18 mouse cellular contexts compared by ENCODE assay signal in the genomic region with DNA sequence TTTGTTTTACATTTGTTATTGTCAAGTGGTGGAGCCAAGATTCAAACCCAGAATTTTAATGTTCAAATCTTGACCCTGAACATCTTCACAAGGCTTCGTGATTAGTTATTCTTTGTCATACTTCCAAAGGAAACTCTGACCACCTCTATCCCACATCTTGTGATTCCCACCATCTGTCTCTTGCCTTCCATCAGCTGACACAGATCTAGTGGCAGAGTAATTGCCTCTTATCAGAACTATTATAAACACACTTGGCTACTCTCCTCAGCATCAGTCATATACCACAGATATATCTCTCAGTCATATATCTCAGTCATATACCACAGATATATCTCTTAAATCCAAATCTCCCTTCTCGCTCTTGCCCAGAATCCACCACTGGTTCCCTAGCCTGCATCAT.
A peak's percentile ranks its signal among the peaks of the same experiment; 100 is the strongest.
DNase-seq lines count a peak whose midpoint lies in the region; ATAC-seq lines count a peak whose summit lies in the region.
"Had no signal": no experiment of that assay in that cellular context is flagged by ENCODE, and none has a peak within 500 bp of the region (broad histone marks: within the 10 kb centered on the region; RNA-seq: fewer than 3 reads in every experiment).

No protein-coding gene starts in this region.

- no peak for ATAC-seq in heart, embryonic 15.5 days (replicated peaks; ENCODE audit: insufficient number of reproducible peaks, insufficient read depth, low FRiP score, low read depth)
- ATAC-seq in limb, embryonic 12.5 days (ENCODE audit: insufficient number of reproducible peaks, insufficient read depth, low FRiP score, low TSS enrichment, low read depth) = no peak
- no peak for ATAC-seq in embryonic facial prominence, embryonic 14.5 days (ENCODE audit: low read depth)
- ATAC-seq in embryonic facial prominence, embryonic 15.5 days (ENCODE audit: insufficient number of reproducible peaks, low FRiP score, low TSS enrichment, low read depth) = no peak
- no peak for ATAC-seq in activated CD4-positive, CD25-positive, alpha-beta regulatory T cell, adult 4 months

- no peak overlapping the region for H3K9ac ChIP-seq in heart, embryonic 15.5 days
- no peak overlapping the region for H3K9ac ChIP-seq in limb, embryonic 12.5 days (replicated peaks)
- H3K9ac ChIP-seq in embryonic facial prominence, embryonic 14.5 days (ENCODE audit: low read depth, low read length) = no peak overlapping the region
- H3K9ac ChIP-seq in embryonic facial prominence, embryonic 15.5 days = no peak overlapping the region
- H3K9ac ChIP-seq: embryonic facial prominence, embryonic 12.5 days; hindbrain, embryonic 14.5 days; liver, postnatal 0 days had no signal

- intact Hi-C loops in heart, postnatal 14 days (cut with DNase I) = no loop called here

- DNase-seq in heart, postnatal 14 days = no peak
- DNase-seq in limb, embryonic 10.5 days (ENCODE audit: low spot score) = no peak
- no peak for DNase-seq in embryonic facial prominence, embryonic 14.5 days (ENCODE audit: low spot score)
- DNase-seq: cerebellum, adult 18-20 months; layer of hippocampus, adult 9-11 months; thymus, adult 18-20 months; thymus, postnatal 36 days had no signal

- no peak overlapping the region for H3K4me2 ChIP-seq in heart, embryonic 15.5 days
- H3K4me2 ChIP-seq in limb, embryonic 12.5 days = no peak overlapping the region
- no peak overlapping the region for H3K4me2 ChIP-seq in embryonic facial prominence, embryonic 14.5 days (ENCODE audit: low read depth, low read length)
- no peak overlapping the region for H3K4me2 ChIP-seq in embryonic facial prominence, embryonic 15.5 days (replicated peaks)
- H3K4me2 ChIP-seq: embryonic facial prominence, embryonic 12.5 days; hindbrain, embryonic 14.5 days; liver, embryonic 11.5 days had no signal

- WGBS in heart, embryonic 15.5 days = 74% methylated on average over 2 of the region's 2 CpGs
- 95% methylated on average over 2 of the region's 2 CpGs for WGBS in limb, embryonic 12.5 days
- 90% methylated on average over 2 of the region's 2 CpGs for WGBS in limb, embryonic 10.5 days
- 91% methylated on average over 2 of the region's 2 CpGs for WGBS in embryonic facial prominence, embryonic 14.5 days
- 86% methylated on average over 2 of the region's 2 CpGs for WGBS in embryonic facial prominence, embryonic 15.5 days

- H3K9me3 ChIP-seq in heart, embryonic 15.5 days (replicated peaks) = no peaks in the 10 kb centered on the region
- no peaks in the 10 kb centered on the region for H3K9me3 ChIP-seq in limb, embryonic 12.5 days
- no peaks in the 10 kb centered on the region for H3K9me3 ChIP-seq in limb, embryonic 10.5 days (replicated peaks)
- no peaks in the 10 kb centered on the region for H3K9me3 ChIP-seq in embryonic facial prominence, embryonic 14.5 days (ENCODE audit: control insufficient read depth, low read length)
- H3K9me3 ChIP-seq in embryonic facial prominence, embryonic 15.5 days (replicated peaks) = no peaks in the 10 kb centered on the region
- H3K9me3 ChIP-seq: embryonic facial prominence, embryonic 12.5 days had no signal

- H3K4me1 ChIP-seq in heart, embryonic 15.5 days (replicated peaks) = peaks cover 14% of the 10 kb centered on the region; the same call in 1 of the 2 replicates
- peaks cover 13% of the 10 kb centered on the region; the same call in 1 of the 2 replicates for H3K4me1 ChIP-seq in limb, embryonic 12.5 days (replicated peaks)
- peaks cover 6% of the 10 kb centered on the region for H3K4me1 ChIP-seq in limb, embryonic 10.5 days
- H3K4me1 ChIP-seq in embryonic facial prominence, embryonic 14.5 days (ENCODE audit: control insufficient read depth, insufficient read depth, low read length) = peaks cover 10% of the 10 kb centered on the region; the same call in 1 of the 2 replicates
- peaks cover 7% of the 10 kb centered on the region for H3K4me1 ChIP-seq in embryonic facial prominence, embryonic 15.5 days

- peak overlapping the region; percentile 79; the same call in 1 of the 2 replicates for H3K27ac ChIP-seq in heart, embryonic 15.5 days
- H3K27ac ChIP-seq in limb, embryonic 12.5 days = 0 out of 2 replicates have a peak overlapping the region, but pooled peaks have one; percentile 53
- H3K27ac ChIP-seq in limb, embryonic 10.5 days = no peak overlapping the region
- peak overlapping the region; percentile 53; the same call in 1 of the 2 replicates for H3K27ac ChIP-seq in embryonic facial prominence, embryonic 14.5 days (replicated peaks; ENCODE audit: low read depth, low read length)
- 0 out of 2 replicates have a peak overlapping the region, but pooled peaks have one; percentile 17 for H3K27ac ChIP-seq in embryonic facial prominence, embryonic 15.5 days (replicated peaks)
- H3K27ac ChIP-seq: heart, adult 2 months; left cerebral cortex, adult 2 months; macrophage had no signal

- no peak overlapping the region for H3K4me3 ChIP-seq in heart, embryonic 15.5 days
- no peak overlapping the region for H3K4me3 ChIP-seq in limb, embryonic 12.5 days (replicated peaks)
- no peak overlapping the region for H3K4me3 ChIP-seq in limb, embryonic 10.5 days
- no peak overlapping the region for H3K4me3 ChIP-seq in embryonic facial prominence, embryonic 14.5 days (ENCODE audit: low read depth, low read length)
- no peak overlapping the region for H3K4me3 ChIP-seq in embryonic facial prominence, embryonic 15.5 days (replicated peaks)
- H3K4me3 ChIP-seq: embryonic facial prominence, embryonic 12.5 days; heart, adult 2 months; left cerebral cortex, adult 2 months had no signal

- H3K27me3 ChIP-seq in heart, embryonic 15.5 days = no peaks in the 10 kb centered on the region
- H3K27me3 ChIP-seq in limb, embryonic 12.5 days = no peaks in the 10 kb centered on the region
- no peaks in the 10 kb centered on the region for H3K27me3 ChIP-seq in limb, embryonic 10.5 days (ENCODE audit: low read depth, poor library complexity, severe bottlenecking)
- no peaks in the 10 kb centered on the region for H3K27me3 ChIP-seq in embryonic facial prominence, embryonic 14.5 days (replicated peaks; ENCODE audit: control insufficient read depth, insufficient read depth, low read length)
- H3K27me3 ChIP-seq in embryonic facial prominence, embryonic 15.5 days = no peaks in the 10 kb centered on the region
- H3K27me3 ChIP-seq: embryonic facial prominence, embryonic 12.5 days had no signal

- H3K36me3 ChIP-seq in heart, embryonic 15.5 days = no peaks in the 10 kb centered on the region
- H3K36me3 ChIP-seq in limb, embryonic 12.5 days = no peaks in the 10 kb centered on the region
- H3K36me3 ChIP-seq in limb, embryonic 10.5 days = no peaks in the 10 kb centered on the region
- H3K36me3 ChIP-seq in embryonic facial prominence, embryonic 14.5 days (ENCODE audit: control insufficient read depth, insufficient read depth, low read length) = no peaks in the 10 kb centered on the region
- no peaks in the 10 kb centered on the region for H3K36me3 ChIP-seq in embryonic facial prominence, embryonic 15.5 days
- H3K36me3 ChIP-seq: embryonic facial prominence, embryonic 12.5 days had no signal
